Mouse (Mus musculus) liver, embryonic 11.5 days (tissue): ENCODE data around the gene Rtn4ip1. TPM values are rescaled to one million over a fixed set of nuclear protein-coding genes. Genes with fewer than 3 reads are reported as not detected.

ENCODE experiments used
- ATAC-seq: fragments of 200-750 bp; cut with Nextera tagmentation; replicated peaks from 2 replicates; pipeline ENCODE4 v1.8.0; 2017; ENCODE audit warnings: moderate number of reproducible peaks, mild to moderate bottlenecking, moderate TSS enrichment, moderate library complexity; ENCODE audit not compliant: low FRiP score
- DNase-seq: peaks from one replicate; pipeline ENCODE4 v3.0.0-alpha.2; 2017; ENCODE audit warnings: low spot score
- H3K27ac ChIP-seq: fragments of 300-500 bp; sonication (generic); 2 replicates; pipeline ENCODE4 v1.5.1; 2014; ENCODE audit warnings: mild to moderate bottlenecking, low read depth, low read length, control low read depth
- H3K27me3 ChIP-seq: fragments of 300-500 bp; sonication (generic); replicated peaks from 2 replicates; pipeline ENCODE4 v1.6.1; 2014; ENCODE audit warnings: low read length, mixed read lengths; ENCODE audit not compliant: control insufficient read depth, insufficient read depth
- H3K36me3 ChIP-seq: fragments of 300-500 bp; sonication (generic); 2 replicates; pipeline ENCODE4 v1.6.1; 2014; ENCODE audit warnings: mild to moderate bottlenecking, low read length, moderate library complexity, mixed read lengths; ENCODE audit not compliant: control insufficient read depth, insufficient read depth
- H3K4me1 ChIP-seq: fragments of 300-500 bp; sonication (generic); replicated peaks from 2 replicates; pipeline ENCODE4 v1.6.1; 2014; ENCODE audit warnings: low read length, mixed read lengths; ENCODE audit not compliant: control insufficient read depth, insufficient read depth
- H3K4me2 ChIP-seq: fragments of 300-500 bp; sonication (generic); 2 replicates; pipeline ENCODE4 v1.6.1; 2014; ENCODE audit warnings: mild to moderate bottlenecking, control low read depth, moderate library complexity
- H3K4me3 ChIP-seq: fragments of 300-500 bp; sonication (generic); 2 replicates; pipeline ENCODE4 v1.5.1; 2014; ENCODE audit warnings: low read depth, low read length, control low read depth
- H3K9ac ChIP-seq: fragments of 300-500 bp; sonication (generic); 2 replicates; pipeline ENCODE4 v1.6.1; 2014; ENCODE audit warnings: low read depth, low read length, control low read depth
- H3K9me3 ChIP-seq: fragments of 300-500 bp; sonication (generic); 2 replicates; pipeline ENCODE4 v1.6.1; 2016; ENCODE audit warnings: low read length, inconsistent platforms, mixed read lengths; ENCODE audit not compliant: control insufficient read depth
- WGBS: fragments of 180-500 bp; shearing (Covaris S2); extraction: QIAGEN DNeasy Blood & Tissue Kit; methylation state at CpG from one replicate; pipeline ENCODE4 v1.1.7; 2014; 5-methylcytosine and 5-hydroxymethylcytosine counted together
- polyA plus RNA-seq: library from polyadenylated mRNA; unstranded; fragments of >200 nt; fragmentation: Nextera tagmentation; extraction: Ambion mirVana; gene quantifications from 2 replicates; pipeline ENCODE4 v1.2.1, GENCODE M21; 2014

Rtn4ip1 gene
- polyA plus RNA-seq, 1 experiment from 2014 or later: 25.8 TPM

DNA sequence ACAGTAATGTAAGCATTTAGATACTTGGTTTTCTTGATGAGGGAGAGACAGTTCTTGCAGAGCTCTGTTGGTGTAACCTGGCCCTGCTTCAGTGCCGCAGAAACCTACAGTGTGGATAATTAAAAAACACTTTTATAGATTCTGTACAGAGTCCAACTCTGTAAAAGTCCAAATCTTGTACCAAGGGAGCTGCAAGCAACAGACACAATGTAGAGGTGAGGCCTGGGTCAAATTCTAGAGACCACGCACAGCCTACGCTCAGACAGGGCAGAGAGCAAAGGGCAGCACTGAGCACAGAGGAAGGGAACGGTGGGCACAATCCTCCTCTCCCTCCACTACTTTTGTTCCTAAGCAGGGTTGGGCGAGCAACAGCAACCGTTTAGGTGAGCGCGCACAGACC is 5.5 kb upstream of the Rtn4ip1 start:
- no peaks in the 10 kb centered on the region for H3K27me3 ChIP-seq
- ATAC-seq: 0 out of 2 replicates have a peak, but pooled peaks have one; percentile 39
- DNase-seq: no peak
- no peak overlapping the region for H3K4me2 ChIP-seq
- H3K4me3 ChIP-seq: no peak overlapping the region
- peaks cover 5% of the 10 kb centered on the region for H3K36me3 ChIP-seq
- no peaks in the 10 kb centered on the region for H3K9me3 ChIP-seq
- H3K9ac ChIP-seq: no peak overlapping the region
- 90% methylated on average over 8 of the region's 8 CpGs for WGBS
- 0 out of 2 replicates have a peak, but pooled peaks cover 2% of the 10 kb centered on the region for H3K4me1 ChIP-seq
- no peak overlapping the region for H3K27ac ChIP-seq

DNA sequence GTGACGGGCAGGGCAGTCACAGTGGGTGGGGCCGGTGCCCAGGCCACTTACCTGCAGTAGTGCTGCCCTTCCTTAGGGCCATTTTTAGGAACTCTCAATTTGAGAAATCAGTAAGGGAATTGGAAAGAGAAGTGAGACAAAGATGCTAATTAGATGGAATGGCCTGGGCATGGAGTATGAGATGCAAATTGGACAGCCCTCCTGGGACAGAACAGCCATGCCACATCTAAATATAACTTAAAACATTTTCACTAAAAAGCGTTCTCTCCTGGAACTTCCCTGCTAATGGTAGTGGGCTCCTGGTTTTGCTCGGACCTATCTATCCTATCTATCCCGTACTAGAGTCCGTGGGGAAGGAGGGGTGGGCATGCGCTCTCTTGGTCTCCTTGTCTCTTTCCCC is 3.3 kb upstream of the Rtn4ip1 start:
- H3K9me3 ChIP-seq: no peaks in the 10 kb centered on the region
- no peak for ATAC-seq
- H3K4me2 ChIP-seq: no peak overlapping the region
- H3K4me3 ChIP-seq: no peak overlapping the region
- H3K4me1 ChIP-seq: peaks cover 7% of the 10 kb centered on the region; the same call in 1 of the 2 replicates
- H3K27me3 ChIP-seq: no peaks in the 10 kb centered on the region
- H3K9ac ChIP-seq: no peak overlapping the region
- 86% methylated on average over 7 of the region's 7 CpGs for WGBS
- no peak overlapping the region for H3K27ac ChIP-seq
- H3K36me3 ChIP-seq: peaks cover 3% of the 10 kb centered on the region
- no peak for DNase-seq

DNA sequence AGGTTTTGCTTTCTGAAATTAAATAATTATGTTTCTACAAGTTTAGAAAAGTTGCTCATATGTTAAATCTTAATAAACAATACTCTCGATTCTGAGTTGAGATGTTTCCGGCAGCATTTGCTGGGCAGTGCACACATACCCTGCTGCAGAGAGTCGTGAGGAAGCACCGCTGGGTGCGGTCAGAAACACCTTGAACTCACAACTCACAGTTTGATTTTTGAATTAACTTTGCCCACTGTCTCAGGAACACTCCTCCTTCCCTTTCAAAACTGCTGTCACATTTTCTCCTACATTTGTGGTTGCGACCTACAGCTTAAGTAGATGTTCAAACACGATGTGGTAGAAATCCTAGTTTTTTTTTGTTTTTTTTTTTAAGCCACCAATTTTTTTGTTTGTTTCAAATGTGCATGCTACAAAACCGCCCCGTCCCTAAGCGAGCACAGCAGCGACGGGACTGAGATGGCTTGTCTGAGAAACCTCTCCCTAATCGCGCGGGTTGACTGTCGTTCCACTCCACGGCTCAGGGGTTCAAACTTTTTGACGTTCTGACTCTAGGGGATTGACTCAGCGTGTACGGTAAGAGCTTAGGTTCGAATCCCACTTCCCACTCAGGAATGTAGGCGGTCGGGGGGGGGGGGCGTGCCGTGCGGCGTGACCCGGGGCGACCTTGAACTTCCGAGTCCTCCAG is 580 bp upstream of the Rtn4ip1 start:
- Histone ChIP-seq H3K4me2 (peak overlapping the region; percentile 89), H3K9ac (peak overlapping the region; percentile 79), H3K4me3 (peak overlapping the region; percentile 84), H3K36me3 (no peaks in the 10 kb centered on the region), H3K27me3 (no peaks in the 10 kb centered on the region), H3K27ac (no peak overlapping the region; the same call in 1 of the 2 replicates), H3K4me1 (peaks cover 7% of the 10 kb centered on the region; the same call in 1 of the 2 replicates), H3K9me3 (no peaks in the 10 kb centered on the region)
- no peak for DNase-seq
- WGBS: 4% methylated on average over 30 of the region's 30 CpGs
- peak; percentile 62 for ATAC-seq

DNA sequence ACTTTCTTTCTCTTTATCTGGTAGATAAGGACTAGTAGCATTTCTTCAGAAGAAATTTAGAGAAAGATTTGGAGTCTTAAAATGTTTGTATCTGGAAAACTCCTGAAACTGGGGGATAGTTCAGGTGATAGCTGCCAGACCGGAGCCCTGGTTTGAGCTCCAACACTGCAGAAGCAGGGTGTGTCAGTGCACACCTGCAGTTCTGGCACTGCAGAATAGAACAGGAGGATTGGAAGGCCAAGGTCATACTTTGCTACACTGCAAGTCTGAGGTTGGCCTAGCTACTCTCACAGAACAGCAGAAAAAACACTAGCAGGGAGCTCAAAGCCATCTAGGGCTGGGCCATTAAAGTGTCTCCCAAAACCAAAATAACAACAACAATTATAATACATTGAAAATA is 3.0 kb downstream of the Rtn4ip1 start:
- H3K9ac ChIP-seq: no peak overlapping the region
- ATAC-seq (no peak), DNase-seq (no peak)
- H3K4me2 ChIP-seq: no peak overlapping the region
- no peaks in the 10 kb centered on the region for H3K9me3 ChIP-seq
- H3K4me3 ChIP-seq: no peak overlapping the region
- H3K36me3 ChIP-seq: no peaks in the 10 kb centered on the region
- peaks cover 7% of the 10 kb centered on the region; the same call in 1 of the 2 replicates for H3K4me1 ChIP-seq
- no peak overlapping the region for H3K27ac ChIP-seq
- 88% methylated on average over 1 of the region's 1 CpGs for WGBS
- no peaks in the 10 kb centered on the region for H3K27me3 ChIP-seq

DNA sequence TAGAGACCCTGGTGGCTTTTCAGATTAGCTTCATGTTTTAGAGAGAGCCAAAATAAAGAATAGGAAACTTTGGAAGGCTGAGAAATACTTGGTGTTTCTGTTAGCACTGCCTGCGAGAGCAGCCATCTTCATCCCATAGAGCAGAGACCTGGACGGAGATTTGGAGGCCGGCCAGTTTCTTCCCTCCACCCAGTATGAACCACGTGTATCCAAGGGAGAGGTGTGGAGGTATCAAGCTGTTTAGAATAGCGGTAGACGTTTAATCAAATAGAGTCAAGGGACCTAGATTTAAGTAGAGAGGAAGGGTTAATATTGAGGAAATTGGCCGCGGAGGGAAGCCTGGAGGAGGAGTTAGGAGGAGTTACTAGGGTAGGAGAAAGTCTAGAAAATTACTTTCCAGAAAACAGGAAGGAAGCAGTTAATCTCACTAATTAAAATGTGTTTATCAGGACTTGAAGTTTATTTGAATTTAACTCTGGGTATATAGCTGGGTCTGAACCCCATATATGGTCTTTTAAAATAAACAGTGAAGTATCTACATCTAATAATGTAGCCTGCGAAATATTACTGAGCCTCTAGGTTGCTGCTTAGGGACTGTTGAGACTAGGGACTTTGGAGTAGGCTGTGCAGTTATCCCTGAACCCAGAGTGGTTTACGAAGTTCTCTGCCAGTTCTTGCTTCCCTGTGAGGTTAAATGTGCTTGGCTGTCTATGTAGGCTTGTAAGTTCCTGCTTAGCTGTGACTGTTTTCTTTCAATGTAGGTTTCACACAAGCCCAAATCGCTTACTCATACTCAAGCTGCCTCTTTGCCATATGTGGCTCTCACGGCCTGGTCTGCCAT is 8.6 kb downstream of the Rtn4ip1 start:
- no peak overlapping the region for H3K4me3 ChIP-seq
- no peak overlapping the region for H3K27ac ChIP-seq
- H3K4me1 ChIP-seq: 0 out of 2 replicates have a peak, but pooled peaks cover 3% of the 10 kb centered on the region
- H3K9ac ChIP-seq: no peak overlapping the region
- no peak overlapping the region for H3K4me2 ChIP-seq
- ATAC-seq (no peak), DNase-seq (no peak)
- H3K27me3 ChIP-seq: no peaks in the 10 kb centered on the region
- 74% methylated on average over 12 of the region's 12 CpGs for WGBS
- no peaks in the 10 kb centered on the region for H3K9me3 ChIP-seq
- peaks cover 3% of the 10 kb centered on the region; the same call in 1 of the 2 replicates for H3K36me3 ChIP-seq

DNA sequence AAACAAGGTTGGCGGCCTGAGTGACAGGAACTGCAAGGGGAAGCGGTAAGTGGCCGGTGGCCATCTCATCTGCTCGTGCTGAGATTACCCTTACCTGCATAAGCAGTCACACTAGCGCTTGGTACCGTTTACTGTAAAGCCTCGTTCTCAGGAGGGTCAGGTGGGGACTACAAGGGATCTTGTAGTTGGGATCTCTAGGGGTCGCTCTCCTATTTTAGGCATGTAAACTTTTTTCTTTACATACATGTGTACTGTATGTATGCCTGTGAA is 9.2 kb downstream of the Rtn4ip1 start:
- Histone ChIP-seq H3K27ac (no peak overlapping the region), H3K36me3 (peaks cover 3% of the 10 kb centered on the region; the same call in 1 of the 2 replicates), H3K4me3 (no peak overlapping the region), H3K9me3 (no peaks in the 10 kb centered on the region), H3K4me2 (no peak overlapping the region), H3K27me3 (no peaks in the 10 kb centered on the region), H3K9ac (no peak overlapping the region), H3K4me1 (0 out of 2 replicates have a peak, but pooled peaks cover 3% of the 10 kb centered on the region)
- 79% methylated on average over 8 of the region's 8 CpGs for WGBS
- no peak for ATAC-seq
- no peak for DNase-seq

DNA sequence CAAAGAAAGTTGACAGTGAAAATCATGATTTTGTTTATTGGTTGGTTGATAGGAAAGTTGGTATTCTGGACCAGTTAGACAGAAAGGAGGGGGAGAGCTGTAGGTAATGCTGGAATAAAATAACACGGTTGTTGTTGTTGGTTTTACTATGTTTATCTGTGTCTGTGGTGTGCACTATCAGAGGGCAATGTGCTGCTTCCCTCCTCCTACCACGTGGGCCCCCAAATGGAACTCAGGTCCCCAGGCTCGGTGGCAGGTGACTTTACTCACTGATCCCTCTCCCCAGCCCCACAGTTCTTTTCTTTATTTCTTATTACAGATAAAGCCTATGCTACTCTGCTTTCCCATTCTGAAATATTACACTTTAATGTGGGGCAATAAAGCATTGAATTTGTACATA is 10.6 kb downstream of the Rtn4ip1 start:
- WGBS: 38% methylated on average over 3 of the region's 3 CpGs
- Histone ChIP-seq H3K9me3 (no peaks in the 10 kb centered on the region), H3K4me2 (no peak overlapping the region), H3K27ac (no peak overlapping the region), H3K4me1 (0 out of 2 replicates have a peak, but pooled peaks cover 5% of the 10 kb centered on the region), H3K9ac (no peak overlapping the region), H3K27me3 (no peaks in the 10 kb centered on the region), H3K4me3 (no peak overlapping the region), H3K36me3 (peaks cover 3% of the 10 kb centered on the region; the same call in 1 of the 2 replicates)
- ATAC-seq (0 out of 2 replicates have a peak, but pooled peaks have one; percentile 41), DNase-seq (no peak)

DNA sequence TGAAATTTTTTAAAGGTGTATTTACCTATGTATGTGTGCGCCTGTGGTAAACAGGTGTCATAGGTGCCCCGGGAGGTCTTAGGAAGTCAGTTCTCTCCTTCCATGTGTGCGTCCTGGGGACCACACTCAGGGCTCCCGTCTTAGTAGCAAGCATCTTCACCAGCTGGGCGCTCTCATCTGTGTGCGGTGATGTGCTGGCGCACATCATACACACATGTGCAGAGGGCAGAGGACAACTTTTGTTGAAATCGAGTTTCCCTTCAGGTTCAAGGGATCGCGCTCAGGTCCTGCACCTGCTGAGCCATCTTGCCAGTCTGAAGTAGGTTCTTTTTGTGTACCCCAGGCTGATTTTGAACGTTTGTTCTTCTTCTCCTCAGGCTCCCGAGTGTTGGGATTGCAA is 14.6 kb downstream of the Rtn4ip1 start:
- no peak overlapping the region for H3K4me3 ChIP-seq
- 89% methylated on average over 12 of the region's 12 CpGs for WGBS
- 0 out of 2 replicates have a peak, but pooled peaks cover 5% of the 10 kb centered on the region for H3K4me1 ChIP-seq
- H3K27me3 ChIP-seq: no peaks in the 10 kb centered on the region
- H3K9me3 ChIP-seq: no peaks in the 10 kb centered on the region
- H3K9ac ChIP-seq: no peak overlapping the region
- H3K27ac ChIP-seq: no peak overlapping the region
- no peaks in the 10 kb centered on the region for H3K36me3 ChIP-seq
- H3K4me2 ChIP-seq: no peak overlapping the region
- no peak for ATAC-seq
- DNase-seq: no peak
